Mouse (Mus musculus) kidney, adult 8-10 months (tissue): Measurements from ENCODE around the gene Mlh1.

Experiments used
- DNase-seq, 2 experiments: peaks; one replicate each; pipeline ENCODE4 v3.0.0; 2022

Gene Mlh1

DNA sequence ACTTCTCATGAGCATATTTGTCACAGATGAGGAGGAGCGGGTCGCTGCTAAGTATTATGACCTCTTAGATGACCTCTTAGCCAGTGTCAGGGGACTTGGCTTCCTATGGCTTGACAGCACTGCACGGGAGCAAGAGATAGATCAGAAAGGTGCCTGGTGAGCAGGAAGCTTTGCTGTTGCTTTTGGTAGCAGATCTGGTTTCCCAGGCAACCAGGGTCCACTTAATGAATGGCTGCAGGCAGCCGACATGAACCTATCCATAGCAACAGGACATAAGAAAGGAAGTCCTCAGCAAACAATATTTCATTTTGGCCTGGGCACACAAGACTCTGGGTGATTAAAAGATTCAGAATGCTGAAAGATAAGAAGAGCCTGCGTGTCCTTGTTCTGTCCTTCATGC lies 14.1 kb upstream of the Mlh1 start:
- DNase-seq = no peak

DNA sequence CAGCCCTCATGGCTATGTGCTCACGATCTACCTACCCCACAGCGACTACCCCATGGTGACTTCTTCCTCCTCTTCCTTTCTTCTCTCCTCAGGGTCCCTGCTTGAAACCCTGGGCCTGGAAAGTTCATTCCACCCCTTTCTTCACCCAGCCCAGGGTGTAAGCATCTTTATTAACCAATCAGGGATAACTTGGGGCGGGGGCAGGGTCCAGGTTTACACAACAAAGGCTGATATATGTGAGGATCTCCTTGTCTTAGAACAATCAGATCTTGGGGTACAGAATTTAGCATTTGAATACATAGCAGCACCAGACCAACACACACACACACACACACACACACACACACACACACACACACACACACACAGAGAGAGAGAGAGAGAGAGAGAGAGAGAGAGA lies 13.5 kb upstream of the Mlh1 start:
- DNase-seq = no peak

DNA sequence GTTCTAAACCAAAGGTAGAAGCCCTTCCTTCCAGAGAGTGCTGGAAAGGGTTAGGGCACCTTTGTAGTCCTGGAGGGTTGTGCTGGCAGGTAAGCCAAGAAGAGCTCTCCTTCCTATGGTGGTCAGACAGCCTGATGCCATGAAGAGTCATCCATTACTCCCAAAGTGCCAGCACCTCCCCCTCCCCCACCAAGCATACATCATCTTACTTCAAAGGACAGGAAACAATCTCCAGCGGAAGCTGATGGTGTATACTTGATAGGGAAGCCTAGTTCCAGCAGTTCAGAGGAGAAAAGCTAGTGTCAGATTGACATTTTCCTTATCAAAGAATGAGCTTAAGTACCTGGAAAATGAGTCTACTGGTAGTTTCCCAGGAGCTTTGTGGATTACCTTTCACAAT lies 3.6 kb upstream of the Mlh1 start:
- DNase-seq = peak in 1 of 2 experiments; percentile 8

DNA sequence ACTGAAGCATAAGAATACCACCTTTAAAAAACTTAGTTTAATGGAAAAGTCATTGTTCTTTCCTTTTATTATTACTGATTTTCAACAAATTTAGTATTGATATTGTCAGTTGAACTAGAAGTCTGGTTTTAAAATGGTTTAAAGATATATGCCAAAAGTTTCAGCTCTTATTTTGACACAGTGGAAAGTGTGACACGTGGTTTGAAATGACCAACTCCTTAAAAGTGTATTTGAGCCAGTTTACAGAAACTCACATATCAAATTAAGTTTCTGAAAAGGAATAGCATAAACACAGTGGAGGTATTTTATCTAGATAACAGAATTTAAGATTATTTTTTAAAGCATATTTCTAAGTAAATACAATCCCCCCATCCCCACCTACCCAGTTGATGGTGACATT lies 2.4 kb upstream of the Mlh1 start:
- no peak for DNase-seq

DNA sequence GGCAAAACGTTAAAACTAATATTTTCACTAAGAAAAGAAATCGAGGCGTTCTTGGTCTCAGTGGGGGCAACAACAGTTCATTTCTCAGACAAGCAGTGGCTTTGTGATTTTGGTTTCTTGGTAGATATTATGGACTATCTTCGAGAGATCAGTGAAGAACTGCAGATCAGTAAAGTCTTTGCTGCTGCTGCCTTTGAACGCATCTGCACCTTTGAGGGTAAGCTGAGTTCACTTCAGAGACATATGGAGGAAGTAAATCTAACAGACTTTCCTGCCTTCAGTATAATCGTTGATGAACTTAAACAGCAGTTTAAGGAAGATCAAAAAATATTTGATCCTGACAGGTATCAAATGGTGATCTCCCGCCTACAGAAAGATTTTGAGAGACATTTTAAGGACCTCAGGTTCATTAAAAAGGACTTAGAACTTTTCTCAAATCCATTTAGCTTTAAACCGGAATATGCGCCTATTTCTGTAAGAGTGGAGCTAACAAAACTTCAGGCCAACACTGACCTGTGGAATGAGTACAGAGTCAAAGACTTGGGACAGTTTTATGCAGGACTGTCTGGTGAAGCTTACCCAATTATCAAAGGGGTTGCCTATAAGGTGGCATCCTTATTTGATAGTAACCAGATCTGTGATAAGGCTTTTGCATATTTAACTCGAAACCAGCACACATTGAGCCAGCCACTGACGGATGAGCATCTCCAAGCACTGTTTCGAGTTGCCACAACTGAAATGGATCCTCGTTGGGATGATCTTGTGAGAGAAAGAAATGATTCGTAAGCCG lies 1.6 kb upstream of the Mlh1 start:
- DNase-seq = no peak

DNA sequence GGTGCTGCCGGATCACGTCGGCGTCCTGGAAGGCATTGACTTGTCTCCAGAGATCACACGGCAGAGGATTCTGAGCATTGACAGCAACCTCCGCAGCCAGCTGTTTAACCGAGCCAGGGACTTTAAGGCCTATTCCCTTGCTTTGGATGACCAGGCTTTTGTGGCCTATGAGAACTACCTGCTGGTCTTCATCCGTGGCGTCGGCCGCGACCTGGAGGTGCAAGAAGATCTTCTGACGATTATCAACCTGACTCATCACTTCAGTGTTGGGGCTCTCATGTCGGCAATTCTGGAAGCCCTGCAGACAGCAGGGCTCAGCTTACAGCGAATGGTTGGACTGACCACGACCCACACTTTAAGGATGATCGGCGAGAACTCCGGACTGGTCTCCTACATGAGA lies 765 bp upstream of the Mlh1 start:
- DNase-seq = peak in 1 of 2 experiments; percentile 14

DNA sequence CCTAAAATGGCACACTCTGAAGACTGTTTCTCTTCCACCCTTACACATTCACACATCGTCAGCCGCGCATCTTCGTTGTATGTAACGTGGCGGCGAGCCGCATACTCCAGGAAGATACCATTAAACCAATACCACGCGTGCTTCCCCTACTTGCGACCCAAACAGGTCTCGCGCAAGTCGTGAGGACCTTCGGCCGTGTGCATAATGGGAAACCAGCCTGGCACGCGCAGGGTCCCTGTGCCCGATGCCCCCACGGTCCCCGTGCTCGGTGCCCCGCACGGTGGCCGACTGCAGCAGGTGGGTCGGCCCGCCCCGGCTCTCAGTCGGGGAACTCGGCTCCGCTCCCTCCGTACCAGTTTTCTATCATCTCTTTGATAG lies 546 bp downstream of the Mlh1 start:
- DNase-seq = no peak

DNA sequence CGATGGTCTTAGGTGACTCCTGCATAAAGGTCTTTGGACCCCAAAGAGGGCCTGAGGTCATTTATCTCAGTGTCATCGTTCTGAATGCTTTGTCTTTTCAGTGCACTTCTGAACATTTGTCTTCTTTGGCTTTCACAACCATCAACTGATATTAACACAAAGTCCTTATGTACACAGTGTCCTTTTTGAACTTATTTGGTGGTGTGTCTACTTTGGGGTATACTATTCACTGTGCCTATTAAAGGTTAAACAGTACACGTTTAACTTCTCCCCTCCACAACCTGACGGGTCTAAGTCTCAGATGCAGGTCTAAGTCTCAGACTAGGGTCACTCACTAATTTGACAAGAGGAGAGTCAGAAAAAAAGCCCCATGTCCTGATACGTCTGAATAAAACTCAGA lies 985 bp downstream of the Mlh1 start:
- no peak for DNase-seq

DNA sequence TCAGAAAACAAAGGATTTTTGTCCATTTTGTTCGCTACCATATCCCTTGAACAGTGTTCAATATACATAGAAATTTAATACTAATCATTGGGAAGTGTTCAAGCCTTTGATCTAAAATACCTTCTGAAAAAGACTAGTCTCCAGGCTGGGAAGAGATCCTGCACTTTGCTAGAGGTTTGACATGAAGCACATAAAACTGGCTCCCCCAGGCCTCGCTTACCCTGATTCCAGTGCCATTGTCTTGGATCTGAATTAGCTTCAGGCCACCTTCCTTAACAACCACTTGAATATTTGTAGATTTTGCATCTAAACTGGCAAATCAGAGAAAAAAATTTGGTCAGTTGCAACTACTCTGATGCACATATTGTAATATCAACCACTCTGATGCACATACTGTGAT lies 3.6 kb downstream of the Mlh1 start:
- no peak for DNase-seq

DNA sequence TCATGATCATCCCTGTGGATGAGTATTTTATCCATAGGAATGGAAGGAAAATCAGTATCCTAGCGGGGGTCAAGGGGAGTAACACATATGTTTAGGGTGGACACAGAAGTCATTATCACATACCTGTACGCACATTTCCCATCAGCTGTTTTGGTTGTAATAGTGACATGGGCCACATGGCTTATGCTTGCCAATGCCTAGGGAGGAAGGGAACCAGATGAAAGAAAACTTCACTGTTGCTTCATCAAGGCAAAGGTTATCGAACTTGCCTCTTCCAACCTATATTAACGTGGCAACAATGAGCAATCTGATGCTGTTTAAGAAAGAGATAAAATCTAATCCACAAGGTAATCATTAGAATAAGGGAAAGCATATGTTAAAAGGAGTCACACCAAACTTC lies 10.2 kb downstream of the Mlh1 start:
- DNase-seq = no peak

DNA sequence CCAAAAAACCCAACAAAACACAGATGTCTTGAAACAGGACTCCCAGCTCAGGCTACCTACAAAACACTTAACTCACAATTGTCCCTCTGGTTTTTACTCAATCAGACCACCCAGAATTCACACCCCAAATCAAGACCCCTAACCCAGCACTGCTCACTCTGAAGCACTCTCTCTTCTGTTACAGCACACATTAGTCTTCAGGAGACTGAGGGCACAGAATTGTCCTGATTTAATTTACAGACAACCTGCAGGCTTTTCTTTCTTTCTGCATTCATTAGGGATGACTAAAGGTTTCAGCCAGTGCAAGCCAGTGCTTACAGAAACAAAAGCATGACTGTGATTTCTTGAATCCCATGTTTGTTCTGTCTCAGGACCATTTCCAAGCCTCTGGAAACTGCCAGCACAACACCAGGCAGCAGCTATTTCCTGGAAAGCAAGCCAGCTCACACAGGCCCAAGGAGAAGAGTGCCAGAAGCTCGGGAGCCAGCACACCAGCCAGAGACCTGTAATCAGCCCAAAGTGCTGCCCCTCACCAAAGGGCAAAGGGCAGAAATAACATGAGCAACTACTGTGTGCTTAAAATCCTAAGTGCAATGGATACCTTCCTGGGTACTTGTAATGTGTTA lies 11.1 kb downstream of the Mlh1 start:
- DNase-seq = no peak

DNA sequence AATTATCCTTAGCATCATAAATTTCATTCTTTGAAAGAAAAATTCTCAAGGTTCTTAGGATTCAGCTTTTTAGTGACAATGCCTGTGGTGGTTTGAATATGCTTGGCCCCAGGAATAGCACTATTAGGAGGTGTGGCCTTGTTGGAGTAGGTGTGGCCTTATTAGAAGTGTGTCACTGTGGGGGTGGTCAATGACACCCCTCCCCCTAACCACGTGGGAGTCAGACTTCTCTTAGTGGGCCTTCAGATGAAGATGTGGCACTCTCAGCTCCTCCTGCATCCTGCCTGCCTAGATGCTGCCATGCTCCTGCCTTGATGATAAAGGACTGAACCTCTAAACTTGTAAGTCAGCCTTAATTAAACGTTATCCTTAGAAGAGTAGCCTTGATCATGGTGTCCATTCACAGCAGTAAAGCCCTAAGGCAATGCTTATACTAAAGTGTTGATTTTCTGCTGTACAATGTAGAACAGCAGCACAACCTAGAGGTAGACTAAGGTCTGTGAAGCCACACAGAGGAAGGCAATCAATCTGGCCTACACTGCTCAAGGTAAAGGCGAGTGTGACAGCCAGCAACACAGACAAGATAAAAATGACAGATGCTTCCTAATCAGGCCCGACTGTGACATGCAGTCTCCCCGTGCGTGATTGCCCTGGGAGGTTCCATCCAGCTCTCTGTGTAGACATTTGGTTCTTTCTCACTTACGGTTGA lies 19.3 kb downstream of the Mlh1 start:
- DNase-seq = no peak

DNA sequence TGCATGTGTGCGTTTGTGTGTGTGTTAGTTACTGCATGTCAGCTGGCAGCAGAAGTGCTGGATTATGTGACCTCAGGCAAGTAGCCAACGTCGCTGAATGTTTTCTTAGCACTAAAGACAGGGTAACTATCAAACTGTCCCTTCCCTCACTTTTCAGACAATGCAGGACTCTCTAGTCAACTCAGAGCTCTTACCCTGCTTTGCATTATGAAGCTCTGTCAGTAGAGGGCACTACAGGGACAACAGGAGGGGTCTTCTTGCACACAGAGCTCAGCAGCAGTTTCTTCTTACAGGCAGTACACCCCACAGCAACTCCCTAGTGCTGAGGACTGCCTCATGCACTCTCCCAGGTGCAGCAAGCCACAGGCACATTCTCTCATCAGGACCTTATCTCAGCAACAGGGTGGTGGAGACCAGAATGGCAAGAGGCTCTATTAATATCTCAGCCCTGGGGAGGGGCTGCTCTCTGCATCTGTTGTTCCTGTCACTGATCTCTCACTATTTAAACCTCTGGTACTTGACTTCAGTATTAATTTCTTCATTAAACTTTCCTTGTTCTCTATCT lies 23.8 kb downstream of the Mlh1 start:
- DNase-seq = no peak

DNA sequence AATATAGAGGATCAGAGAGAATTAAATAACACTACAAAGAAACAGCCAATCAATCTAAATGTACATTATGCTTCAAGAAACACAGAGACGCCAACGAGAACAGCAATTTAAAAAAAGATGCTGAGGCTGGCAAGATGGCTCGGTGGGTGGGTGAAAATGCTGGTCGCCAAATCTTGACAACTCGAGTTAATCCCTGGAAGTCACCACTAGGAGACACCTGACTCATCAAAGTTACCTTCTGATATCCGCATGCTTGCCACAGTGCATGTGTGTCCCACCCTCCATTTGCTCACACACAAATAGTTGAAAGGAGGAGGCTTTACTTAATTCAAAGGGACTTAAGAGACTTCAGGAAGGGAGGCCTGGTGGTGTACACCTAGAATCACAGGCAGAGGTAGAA lies 26.0 kb downstream of the Mlh1 start:
- DNase-seq = no peak

DNA sequence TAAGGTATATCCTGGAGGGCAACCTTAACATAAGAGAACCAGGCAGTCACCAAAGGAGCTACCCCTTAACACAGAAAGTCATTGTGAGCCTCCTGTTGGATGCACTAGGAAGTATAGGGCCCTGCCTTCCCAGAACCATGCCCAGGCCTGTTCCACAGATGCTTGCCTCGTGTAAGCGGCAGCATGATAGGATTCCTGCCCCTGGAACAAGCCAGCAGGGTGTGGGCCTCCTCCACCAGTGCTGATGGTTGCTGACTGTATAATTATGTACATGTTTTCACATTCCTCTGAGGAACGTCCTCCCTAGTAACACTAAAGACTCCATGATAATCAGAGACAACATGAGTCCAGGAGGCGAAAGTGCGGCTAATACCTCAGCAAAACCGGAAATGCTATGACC lies 28.2 kb downstream of the Mlh1 start:
- DNase-seq = no peak

DNA sequence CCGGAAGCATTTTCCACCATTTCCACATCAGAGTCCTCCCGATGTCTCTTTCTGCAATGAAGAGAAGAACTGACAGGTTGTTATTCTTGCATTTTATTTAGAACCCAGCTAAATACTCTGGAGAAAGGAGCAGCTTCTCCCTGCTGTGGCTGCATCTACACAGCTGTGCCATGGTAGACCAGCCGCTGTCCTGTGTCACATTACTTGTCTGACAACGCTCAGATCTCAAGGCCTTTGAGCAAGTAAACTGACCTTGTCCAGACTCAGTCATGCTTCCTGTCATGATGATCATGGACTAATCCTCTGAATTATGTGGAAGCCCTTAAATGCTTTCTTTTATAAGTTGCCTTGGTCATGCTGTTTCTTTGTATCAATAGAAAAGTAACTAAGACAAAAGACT lies 31.8 kb downstream of the Mlh1 start:
- no peak for DNase-seq

DNA sequence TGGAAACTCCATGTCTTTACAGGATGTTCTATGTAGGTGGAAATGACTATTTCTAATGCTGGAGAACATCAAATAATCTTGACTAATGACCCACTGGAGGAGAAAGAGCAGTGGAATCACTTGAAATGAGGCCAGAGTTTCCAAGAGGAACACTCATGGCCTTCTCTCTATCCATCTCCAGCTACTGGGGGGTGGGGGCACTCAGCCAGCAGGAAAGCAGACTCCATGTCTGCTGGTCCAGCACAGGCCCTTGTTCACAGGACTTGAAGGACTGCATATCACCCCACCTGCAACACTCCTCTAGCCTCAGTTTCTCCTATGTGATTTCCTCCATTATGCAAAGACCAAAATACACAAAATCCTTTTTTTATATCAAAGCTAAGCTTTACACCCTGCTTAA lies 33.9 kb downstream of the Mlh1 start:
- no peak for DNase-seq

DNA sequence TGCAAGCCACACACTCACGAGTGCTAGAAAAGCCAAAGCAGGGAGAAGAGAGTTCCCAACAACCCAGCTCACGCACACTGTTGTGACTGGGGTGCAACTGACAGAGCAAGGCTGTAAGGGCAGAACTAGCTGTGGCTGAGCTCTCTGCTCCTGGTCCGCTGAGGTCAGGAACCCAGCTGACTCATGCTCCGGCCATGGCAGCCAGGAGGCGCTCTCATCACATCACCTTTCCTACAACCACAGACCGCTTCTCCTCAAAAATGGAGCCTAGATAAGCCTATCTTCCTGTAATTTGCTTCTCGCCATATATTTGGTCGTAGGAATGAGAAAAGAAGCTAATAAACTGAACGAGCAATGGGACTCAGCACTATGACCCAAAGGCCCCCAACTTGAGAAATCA lies 36.9 kb downstream of the Mlh1 start:
- DNase-seq = no peak

DNA sequence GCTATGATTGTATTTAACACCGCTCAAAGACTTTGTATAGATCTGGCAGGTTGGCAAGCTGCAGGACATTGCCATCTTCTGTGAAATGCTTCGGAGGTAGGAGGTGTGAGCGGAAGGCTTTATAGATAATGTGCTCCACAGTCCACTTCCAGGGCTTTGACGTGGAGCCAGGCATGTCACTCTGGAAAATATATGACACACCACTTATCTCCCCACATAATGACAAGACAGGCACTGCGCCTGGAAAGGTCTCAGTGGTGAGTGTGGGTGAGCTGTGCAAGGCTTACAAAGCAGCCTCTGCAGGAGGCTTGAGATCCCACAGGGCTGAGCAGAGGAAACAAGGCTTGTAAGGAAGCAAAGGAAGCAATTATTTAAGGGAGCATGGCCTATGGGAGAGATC lies 43.1 kb downstream of the Mlh1 start:
- no peak for DNase-seq

DNA sequence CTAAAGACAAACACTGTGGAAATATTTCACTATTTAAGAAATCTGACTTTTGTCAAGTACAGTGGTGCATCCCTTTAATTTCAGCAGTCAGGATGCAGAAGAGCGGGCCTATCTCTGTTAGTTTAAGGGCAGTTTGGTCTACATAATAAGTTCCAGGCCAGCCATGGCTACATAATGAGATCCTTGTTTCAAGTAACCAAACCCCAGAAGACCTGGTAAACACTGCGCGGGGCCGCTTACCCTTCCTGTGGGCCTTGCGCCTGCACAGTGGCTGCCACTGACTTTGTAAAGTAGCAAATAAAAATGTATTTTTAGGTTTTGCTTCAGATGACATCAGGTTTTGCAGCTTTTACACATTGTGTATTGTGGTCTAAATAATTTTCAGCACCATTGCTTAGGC lies 48.2 kb downstream of the Mlh1 start:
- DNase-seq = no peak

DNA sequence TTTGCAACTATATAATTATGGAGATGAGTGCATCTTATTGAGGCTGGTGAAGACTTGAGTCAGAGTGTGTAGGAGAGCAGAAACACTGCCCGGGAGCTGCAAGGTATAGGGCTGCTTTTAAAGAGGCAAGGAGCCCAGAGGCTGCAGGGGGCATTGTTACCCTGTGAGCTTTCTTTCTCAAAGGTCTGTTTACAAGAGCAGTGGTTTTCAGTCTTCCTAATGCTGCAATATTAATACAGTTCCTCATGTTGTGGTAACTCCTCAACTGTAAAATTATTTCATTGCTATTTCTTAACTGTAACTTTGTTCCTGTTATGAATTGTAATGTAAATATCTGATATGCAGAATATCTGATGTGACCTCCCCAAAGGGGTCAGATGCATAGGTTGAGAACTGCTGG lies 50.0 kb downstream of the Mlh1 start:
- no peak for DNase-seq

DNA sequence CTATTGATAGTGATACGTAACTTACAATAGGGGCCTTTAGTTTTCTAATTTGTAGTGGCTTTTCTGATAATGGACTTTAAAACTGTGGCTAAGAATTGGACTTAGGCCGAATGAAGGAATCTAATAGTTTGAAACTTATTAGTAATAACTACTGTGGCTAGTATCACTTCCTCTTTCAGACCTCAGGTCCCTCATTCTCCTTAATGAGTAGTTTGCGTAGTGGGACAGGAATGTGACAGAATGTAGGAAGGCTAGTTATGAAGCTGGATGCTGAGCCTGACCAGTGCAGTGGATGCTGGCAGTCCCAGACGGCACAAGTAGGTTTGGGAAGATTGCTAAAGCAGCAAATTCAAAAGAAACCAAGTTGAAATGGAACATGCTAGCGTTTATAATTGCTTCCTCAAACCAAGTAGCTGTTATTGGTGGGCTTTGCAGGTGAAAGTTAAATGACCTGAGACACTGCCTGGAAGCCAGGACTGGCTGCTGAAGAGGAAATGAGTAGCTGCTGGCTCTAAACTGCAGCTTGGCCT lies 51.0 kb downstream of the Mlh1 start:
- DNase-seq = no peak

DNA sequence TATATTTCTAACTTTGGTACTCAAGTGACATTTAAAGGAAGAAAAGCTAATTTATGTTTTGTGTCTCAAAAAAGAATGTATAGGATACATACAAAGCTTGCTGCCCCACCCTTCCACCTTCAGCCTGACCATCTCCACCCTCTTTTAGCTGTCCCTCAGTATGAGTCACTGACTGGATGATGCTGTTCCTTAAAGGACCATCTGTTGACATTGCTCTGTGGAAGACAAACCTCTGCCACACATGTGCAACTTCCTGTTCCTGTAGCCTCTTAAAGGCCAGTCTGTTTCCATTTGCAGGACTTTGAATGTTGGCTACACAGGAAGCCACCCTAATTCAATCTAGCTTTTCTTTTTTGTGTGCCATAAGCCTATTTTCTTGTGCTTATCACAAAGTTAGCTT lies 55.2 kb downstream of the Mlh1 start:
- no peak for DNase-seq

DNA sequence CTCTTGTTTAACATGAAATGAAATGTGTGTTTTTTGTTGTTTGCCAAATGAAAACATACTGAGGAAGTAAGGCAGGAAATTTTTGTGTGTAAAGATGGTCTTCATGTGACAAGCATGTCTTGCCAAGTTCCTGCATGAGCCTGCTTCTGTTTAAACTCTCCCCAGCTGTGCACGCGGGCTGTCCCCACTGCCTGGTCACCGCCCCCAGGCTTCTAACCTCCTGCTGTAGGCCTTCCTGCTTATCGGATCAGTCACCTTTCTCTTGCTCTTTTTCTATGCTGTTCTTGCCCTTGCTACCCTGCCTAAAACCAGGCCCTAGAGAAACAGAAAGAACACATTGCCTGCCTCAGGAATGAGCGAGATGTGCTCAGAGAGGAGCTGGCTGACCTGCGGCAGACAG lies 58.1 kb downstream of the Mlh1 start:
- peak; percentile 13 to 15 for DNase-seq
